13 mouse cellular contexts compared by ENCODE assay signal in genomic region chr5:136312166-136312565, GRCm38 (mm10).
DNase-seq lines count a peak whose midpoint lies in the region; ATAC-seq and TF ChIP-seq lines count a peak whose summit lies in the region.
"Had no signal": no experiment of that assay in that cellular context is flagged by ENCODE, and none has a peak within 500 bp of the region (broad histone marks: within the 10 kb centered on the region; RNA-seq: fewer than 3 reads in every experiment).

No protein-coding gene starts in this region.

- no peaks in the 10 kb centered on the region for H3K9me3 ChIP-seq in kidney, embryonic 16.5 days (ENCODE audit: low read length)
- no peaks in the 10 kb centered on the region for H3K9me3 ChIP-seq in forebrain, embryonic 14.5 days (replicated peaks; ENCODE audit: control insufficient read depth, low read length)
- H3K9me3 ChIP-seq: embryonic facial prominence, embryonic 13.5 days; G1E had no signal

- ATAC-seq in kidney, embryonic 16.5 days (ENCODE audit: low FRiP score, low TSS enrichment) = no peak
- no peak for ATAC-seq in forebrain, embryonic 14.5 days
- ATAC-seq: intestine, embryonic 16.5 days; midbrain, embryonic 16.5 days had no signal

- H3K9ac ChIP-seq in kidney, embryonic 16.5 days (replicated peaks; ENCODE audit: low read length) = no peak overlapping the region
- H3K9ac ChIP-seq in forebrain, embryonic 14.5 days (ENCODE audit: low read length) = no peak overlapping the region
- H3K9ac ChIP-seq: embryonic facial prominence, embryonic 13.5 days; lung, embryonic 14.5 days had no signal

- TF ChIP-seq POLR2A in kidney, adult 2 months (IDR thresholded peaks at IDR 0.05; ENCODE audit: low read depth, low read length) = no peak

- no peaks in the 10 kb centered on the region for H3K27me3 ChIP-seq in kidney, adult 2 months (replicated peaks; ENCODE audit: control insufficient read depth, insufficient read depth, low read length)
- H3K27me3 ChIP-seq in kidney, embryonic 16.5 days (ENCODE audit: insufficient read depth, low read length) = no peaks in the 10 kb centered on the region
- H3K27me3 ChIP-seq in forebrain, embryonic 14.5 days (replicated peaks; ENCODE audit: control insufficient read depth, insufficient read depth, low read length) = no peaks in the 10 kb centered on the region
- H3K27me3 ChIP-seq: embryonic facial prominence, embryonic 13.5 days had no signal

- WGBS in kidney, adult 2 months = 32% methylated on average over 4 of the region's 4 CpGs
- 63% methylated on average over 4 of the region's 4 CpGs for WGBS in kidney, embryonic 16.5 days
- 51% methylated on average over 4 of the region's 4 CpGs for WGBS in forebrain, embryonic 14.5 days

- peak; percentile 6 for DNase-seq in adrenal gland, adult 8-10 months
- DNase-seq in adrenal gland, postnatal 4 days (ENCODE audit: low spot score in 2 of 2) = no peak
- peak; percentile 85 for DNase-seq in kidney, adult 2 months
- peak; percentile 33 to 42 for DNase-seq in adrenal gland, postnatal 36 days
- DNase-seq in kidney, adult 8-10 months = peak; percentile 75 to 76
- no peak for DNase-seq in embryo, embryonic 10 days (ENCODE audit: low spot score)
- no peak for DNase-seq in forebrain, embryonic 14.5 days (ENCODE audit: low spot score)
- DNase-seq: lung, embryonic 14.5 days had no signal

- no peak overlapping the region for H3K4me3 ChIP-seq in kidney, adult 2 months (ENCODE audit: insufficient read depth, low read depth, low read length)
- H3K4me3 ChIP-seq in kidney, embryonic 16.5 days (ENCODE audit: low read length) = no peak overlapping the region
- H3K4me3 ChIP-seq in forebrain, embryonic 14.5 days (ENCODE audit: low read depth, low read length) = no peak overlapping the region
- H3K4me3 ChIP-seq: embryonic facial prominence, embryonic 13.5 days had no signal

- H3K27ac ChIP-seq in kidney, adult 2 months (ENCODE audit: insufficient read depth, low read depth, low read length) = no peak overlapping the region
- H3K27ac ChIP-seq in kidney, embryonic 16.5 days (ENCODE audit: low read length) = no peak overlapping the region
- H3K27ac ChIP-seq in forebrain, embryonic 14.5 days (ENCODE audit: low read depth, low read length) = no peak overlapping the region
- H3K27ac ChIP-seq: embryonic facial prominence, embryonic 13.5 days had no signal

- no peak overlapping the region for H3K4me2 ChIP-seq in kidney, embryonic 16.5 days (replicated peaks; ENCODE audit: low read depth, low read length)
- H3K4me2 ChIP-seq in forebrain, embryonic 14.5 days (ENCODE audit: low read length) = no peak overlapping the region
- H3K4me2 ChIP-seq: embryonic facial prominence, embryonic 13.5 days; lung, embryonic 14.5 days had no signal

- peaks cover 2% of the 10 kb centered on the region; the same call in 1 of the 2 replicates for H3K36me3 ChIP-seq in kidney, adult 2 months (ENCODE audit: control insufficient read depth, insufficient read depth, low read length)
- peaks cover 85% of the 10 kb centered on the region for H3K36me3 ChIP-seq in kidney, embryonic 16.5 days (ENCODE audit: insufficient read depth, low read length)
- peaks cover 95% of the 10 kb centered on the region for H3K36me3 ChIP-seq in forebrain, embryonic 14.5 days (ENCODE audit: control insufficient read depth, insufficient read depth, low read length)
- H3K36me3 ChIP-seq: G1E had no signal

- TF ChIP-seq CTCF in kidney, adult 2 months (conservative IDR thresholded peaks at IDR 0.05; ENCODE audit: insufficient read depth, insufficient read length, low read depth, low read length) = no peak

- H3K4me1 ChIP-seq in kidney, adult 2 months (ENCODE audit: control insufficient read depth, insufficient read depth, low read length) = peaks cover 6% of the 10 kb centered on the region; the same call in 1 of the 2 replicates
- no peaks in the 10 kb centered on the region for H3K4me1 ChIP-seq in kidney, embryonic 16.5 days (ENCODE audit: insufficient read depth, low read length)
- no peaks in the 10 kb centered on the region for H3K4me1 ChIP-seq in forebrain, embryonic 14.5 days (ENCODE audit: control insufficient read depth, insufficient read depth, low read length)
- H3K4me1 ChIP-seq: embryonic facial prominence, embryonic 13.5 days had no signal

Comparison
In these comparisons a context has a peak if more than half of its experiments do, and no peak if none do; other contexts are left out.
1. DNase-seq: peak in adrenal gland, adult 8-10 months (single experiment), kidney, adult 2 months (single experiment), adrenal gland, postnatal 36 days (2 of 2) and kidney, adult 8-10 months (2 of 2); none in adrenal gland, postnatal 4 days (0 of 2), embryo, embryonic 10 days (single experiment) and forebrain, embryonic 14.5 days (single experiment).